Mouse (Mus musculus): Measurements from ENCODE around the gene Palld. TPM values are rescaled to one million over a fixed set of nuclear protein-coding genes. Genes with fewer than 3 reads are reported as not detected.

The Palld gene
- polyA plus RNA-seq, 1 experiment from 2014 or later = 24.5 TPM

DNA sequence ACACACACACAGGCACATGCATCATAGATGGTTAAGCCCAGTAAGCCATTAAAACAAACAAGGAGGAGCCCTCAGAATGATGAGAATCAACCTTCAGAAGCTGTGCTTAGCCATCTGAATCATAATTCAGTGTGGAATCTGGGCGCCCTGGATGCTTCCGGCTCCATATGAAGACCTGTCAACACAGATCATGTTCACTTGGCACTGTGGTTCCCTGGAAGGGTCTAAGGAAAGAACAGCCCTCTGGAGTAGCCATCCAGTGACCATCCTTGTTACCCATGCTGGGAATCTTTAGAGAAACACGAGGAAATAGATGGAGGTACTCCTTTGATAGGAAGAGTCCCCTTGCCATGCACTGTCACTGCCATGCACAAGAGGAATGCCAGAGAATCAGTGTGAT lies 197.0 kb downstream of the Palld start:
- no peak overlapping the region for H3K27ac ChIP-seq
- no peaks in the 10 kb centered on the region for H3K9me3 ChIP-seq
- no peak overlapping the region for H3K4me3 ChIP-seq
- H3K27me3 ChIP-seq = no peaks in the 10 kb centered on the region
- peaks cover 23% of the 10 kb centered on the region for H3K4me1 ChIP-seq (replicated peaks)
- H3K36me3 ChIP-seq = peaks cover under 1% of the 10 kb centered on the region; the same call in 1 of the 2 replicates
- 92% methylated on average over 3 of the region's 3 CpGs for WGBS
- no peak overlapping the region for H3K4me2 ChIP-seq
- no peak for ATAC-seq (ENCODE audit: low FRiP score)
- H3K9ac ChIP-seq = no peak overlapping the region

GRCm38 (mm10) chr8:61702122-61702521 lies 200.4 kb downstream of the Palld start:
- no peaks in the 10 kb centered on the region for H3K9me3 ChIP-seq

DNA sequence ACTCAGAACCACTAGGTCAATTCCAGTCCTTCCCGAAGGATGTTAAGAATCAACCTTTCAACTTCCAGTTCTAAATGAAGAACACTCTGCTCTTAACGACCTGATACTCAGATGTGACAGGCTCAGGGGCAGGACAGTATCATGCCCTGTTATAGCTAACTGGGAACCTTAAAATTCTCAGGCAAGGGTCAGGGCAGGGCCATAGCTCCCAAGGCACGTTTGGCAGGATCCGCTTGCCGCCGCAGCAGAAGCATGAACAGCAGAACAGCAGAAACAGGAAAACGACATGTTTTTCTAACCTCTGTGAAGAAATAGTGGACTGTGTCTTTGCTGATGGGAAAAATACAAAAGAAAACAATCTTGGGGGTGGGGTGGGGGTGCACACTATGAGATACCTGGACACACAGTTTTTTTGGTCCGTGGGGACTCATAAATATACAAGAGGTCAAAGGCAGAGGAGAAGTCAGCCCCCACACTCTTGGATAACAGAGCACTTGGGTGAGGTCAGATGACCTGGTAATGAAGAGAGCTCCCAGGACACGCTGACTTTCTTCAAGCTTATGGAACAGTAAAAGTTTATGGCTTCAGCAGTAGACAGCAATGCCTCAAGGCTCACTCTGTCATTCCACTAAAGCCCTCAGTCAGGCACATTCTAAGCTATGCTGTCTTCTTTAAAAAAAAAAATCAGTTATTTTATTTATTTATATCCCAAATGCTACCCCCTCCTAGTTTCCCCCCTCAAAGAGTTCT lies 201.4 kb downstream of the Palld start:
- Histone ChIP-seq H3K36me3 (peaks cover 3% of the 10 kb centered on the region; the same call in 1 of the 2 replicates), H3K4me2 (no peak overlapping the region)
- WGBS = 67% methylated on average over 9 of the region's 9 CpGs

More at GRCm38 (mm10) chr8:61702122-61702521, 200.4 kb downstream of the Palld start:
- Histone ChIP-seq H3K27ac (no peak overlapping the region), H3K9ac (no peak overlapping the region), H3K4me3 (no peak overlapping the region), H3K36me3 (peaks cover 3% of the 10 kb centered on the region; the same call in 1 of the 2 replicates), H3K4me2 (no peak overlapping the region), H3K27me3 (no peaks in the 10 kb centered on the region), H3K4me1 (replicated peaks) (peaks cover 16% of the 10 kb centered on the region)
- 52% methylated on average over 8 of the region's 8 CpGs for WGBS
- ATAC-seq (ENCODE audit: low FRiP score) = no peak

GRCm38 (mm10) chr8:61700298-61700697 lies 202.2 kb downstream of the Palld start:
- Histone ChIP-seq H3K9me3 (no peaks in the 10 kb centered on the region), H3K4me1 (replicated peaks) (peaks cover 18% of the 10 kb centered on the region), H3K36me3 (peaks cover 3% of the 10 kb centered on the region; the same call in 1 of the 2 replicates), H3K9ac (no peak overlapping the region), H3K4me3 (no peak overlapping the region), H3K4me2 (no peak overlapping the region), H3K27ac (no peak overlapping the region), H3K27me3 (no peaks in the 10 kb centered on the region)
- 97% methylated on average over 1 of the region's 1 CpGs for WGBS
- ATAC-seq (ENCODE audit: low FRiP score) = no peak

More for the DNA sequence above, 201.4 kb downstream of the Palld start:
- no peak for ATAC-seq (ENCODE audit: low FRiP score)
- H3K27me3 ChIP-seq = no peaks in the 10 kb centered on the region
- no peak overlapping the region for H3K27ac ChIP-seq
- H3K4me1 ChIP-seq (replicated peaks) = peaks cover 16% of the 10 kb centered on the region
- no peak overlapping the region for H3K9ac ChIP-seq
- no peaks in the 10 kb centered on the region for H3K9me3 ChIP-seq
- no peak overlapping the region for H3K4me3 ChIP-seq

- H3K9me3 ChIP-seq = no peaks in the 10 kb centered on the region
- no peaks in the 10 kb centered on the region for H3K27me3 ChIP-seq
- peaks cover 3% of the 10 kb centered on the region; the same call in 1 of the 2 replicates for H3K36me3 ChIP-seq
- no peak for ATAC-seq (ENCODE audit: low FRiP score)
- no peak overlapping the region for H3K9ac ChIP-seq
- peaks cover 18% of the 10 kb centered on the region for H3K4me1 ChIP-seq (replicated peaks)
- 83% methylated on average over 2 of the region's 2 CpGs for WGBS
- no peak overlapping the region for H3K27ac ChIP-seq
- no peak overlapping the region for H3K4me2 ChIP-seq
- no peak overlapping the region for H3K4me3 ChIP-seq
Observed at GRCm38 (mm10) chr8:61698959-61699358, 203.5 kb downstream of the Palld start.

GRCm38 (mm10) chr8:61697728-61698385 lies 204.6 kb downstream of the Palld start:
- Histone ChIP-seq H3K9ac (no peak overlapping the region), H3K9me3 (no peaks in the 10 kb centered on the region), H3K36me3 (peaks cover 3% of the 10 kb centered on the region; the same call in 1 of the 2 replicates), H3K4me3 (no peak overlapping the region), H3K27ac (no peak overlapping the region), H3K27me3 (no peaks in the 10 kb centered on the region), H3K4me2 (no peak overlapping the region), H3K4me1 (replicated peaks) (0 out of 2 replicates have a peak, but pooled peaks cover 10% of the 10 kb centered on the region)
- no peak for ATAC-seq (ENCODE audit: low FRiP score)
- WGBS = 91% methylated on average over 7 of the region's 7 CpGs

GRCm38 (mm10) chr8:61696846-61697455 lies 205.5 kb downstream of the Palld start:
- no peak for ATAC-seq (ENCODE audit: low FRiP score)

DNA sequence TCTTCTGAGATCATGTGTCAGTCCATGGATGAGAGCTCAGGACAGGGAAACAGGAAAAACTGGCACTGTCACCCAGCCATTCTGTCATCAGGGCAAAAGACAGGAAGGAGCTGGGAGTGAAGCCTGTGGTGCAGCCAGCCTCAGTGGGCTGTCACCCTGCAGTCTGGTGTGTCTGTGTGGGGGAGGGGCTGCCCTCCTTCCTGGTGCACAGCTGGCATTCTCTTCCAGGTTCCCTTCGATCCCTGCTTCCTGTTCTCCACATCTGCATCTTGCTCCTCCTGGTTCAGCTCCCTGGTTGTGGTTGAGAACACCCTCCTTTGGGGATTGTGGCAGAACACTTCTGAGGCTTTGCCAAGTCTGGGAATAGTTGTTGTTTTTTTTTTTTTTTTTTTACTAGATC lies 207.1 kb downstream of the Palld start:
- whole genome bisulfite sequencing = 42% methylated on average over 1 of the region's 1 CpGs
- ATAC-seq (ENCODE audit: low FRiP score) = no peak
- no peaks in the 10 kb centered on the region for H3K9me3 ChIP-seq

More at GRCm38 (mm10) chr8:61696846-61697455, 205.5 kb downstream of the Palld start:
- Histone ChIP-seq H3K9ac (no peak overlapping the region), H3K9me3 (no peaks in the 10 kb centered on the region), H3K27me3 (no peaks in the 10 kb centered on the region), H3K4me2 (no peak overlapping the region), H3K4me3 (no peak overlapping the region), H3K36me3 (peaks cover 3% of the 10 kb centered on the region; the same call in 1 of the 2 replicates), H3K4me1 (replicated peaks) (peaks cover 10% of the 10 kb centered on the region; the same call in 1 of the 2 replicates), H3K27ac (no peak overlapping the region)
- WGBS = 94% methylated on average over 2 of the region's 2 CpGs

GRCm38 (mm10) chr8:61692866-61693265 lies 209.6 kb downstream of the Palld start:
- Histone ChIP-seq H3K4me2 (no peak overlapping the region), H3K4me1 (replicated peaks) (peaks cover 6% of the 10 kb centered on the region; the same call in 1 of the 2 replicates), H3K9me3 (no peaks in the 10 kb centered on the region), H3K27ac (no peak overlapping the region), H3K36me3 (no peaks in the 10 kb centered on the region), H3K9ac (no peak overlapping the region), H3K4me3 (no peak overlapping the region), H3K27me3 (no peaks in the 10 kb centered on the region)
- 71% methylated on average over 4 of the region's 4 CpGs for WGBS
- no peak for ATAC-seq (ENCODE audit: low FRiP score)

More for the DNA sequence above, 207.1 kb downstream of the Palld start:
- H3K4me3 ChIP-seq = no peak overlapping the region
- H3K4me2 ChIP-seq = no peak overlapping the region
- H3K4me1 ChIP-seq (replicated peaks) = peaks cover 6% of the 10 kb centered on the region; the same call in 1 of the 2 replicates
- H3K27me3 ChIP-seq = no peaks in the 10 kb centered on the region
- peaks cover 1% of the 10 kb centered on the region; the same call in 1 of the 2 replicates for H3K36me3 ChIP-seq
- no peak overlapping the region for H3K9ac ChIP-seq
- H3K27ac ChIP-seq = no peak overlapping the region

DNA sequence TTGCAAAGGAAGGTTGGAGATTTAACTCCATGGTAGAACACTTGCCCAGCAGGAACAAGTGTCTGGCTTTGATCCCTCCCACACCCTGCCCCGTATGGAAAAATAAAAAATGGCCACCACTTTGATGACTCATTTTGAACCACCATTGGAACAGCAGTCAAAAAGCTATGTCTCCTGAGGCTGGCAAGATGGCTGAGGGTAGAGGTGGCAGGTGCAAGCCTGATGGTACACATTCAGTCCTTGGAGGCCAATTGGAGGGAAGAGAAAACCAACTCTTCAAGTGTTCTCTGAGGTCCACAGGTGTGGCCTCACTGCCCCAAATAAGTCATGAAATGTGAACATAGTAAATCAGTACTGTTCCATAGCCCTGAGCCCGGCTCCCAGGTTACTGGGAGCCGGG lies 210.4 kb downstream of the Palld start:
- no peaks in the 10 kb centered on the region for H3K27me3 ChIP-seq
- H3K4me2 ChIP-seq = no peak overlapping the region
- ATAC-seq (ENCODE audit: low FRiP score) = no peak
- no peak overlapping the region for H3K27ac ChIP-seq
- no peaks in the 10 kb centered on the region for H3K36me3 ChIP-seq
- no peak overlapping the region for H3K4me3 ChIP-seq
- H3K9ac ChIP-seq = no peak overlapping the region
- H3K4me1 ChIP-seq (replicated peaks) = peaks cover 6% of the 10 kb centered on the region; the same call in 1 of the 2 replicates
- no peaks in the 10 kb centered on the region for H3K9me3 ChIP-seq
- 93% methylated on average over 3 of the region's 3 CpGs for WGBS

DNA sequence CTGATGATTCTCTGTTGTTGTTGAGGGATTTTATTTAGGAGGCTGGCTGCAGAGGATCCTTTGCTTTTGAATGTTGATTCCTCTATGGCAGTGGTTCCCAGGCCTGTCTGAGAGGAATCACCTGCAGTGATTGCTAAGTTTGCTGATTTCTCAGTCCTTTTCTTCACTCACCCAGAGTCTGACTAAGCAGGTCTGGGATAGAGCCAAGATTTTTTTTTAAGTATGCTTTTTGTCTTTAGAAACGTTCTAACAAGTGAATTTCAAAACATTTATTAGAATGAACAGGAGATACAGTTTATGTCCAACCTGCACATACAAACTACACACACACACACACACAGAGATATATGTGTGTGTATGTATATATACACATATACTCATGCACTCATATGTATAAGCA lies 211.1 kb downstream of the Palld start:
- Histone ChIP-seq H3K9me3 (no peaks in the 10 kb centered on the region), H3K36me3 (no peaks in the 10 kb centered on the region), H3K4me2 (no peak overlapping the region), H3K4me1 (replicated peaks) (peaks cover 6% of the 10 kb centered on the region; the same call in 1 of the 2 replicates), H3K4me3 (no peak overlapping the region), H3K9ac (no peak overlapping the region), H3K27ac (no peak overlapping the region), H3K27me3 (no peaks in the 10 kb centered on the region)
- WGBS = 49% methylated on average over 1 of the region's 1 CpGs
- ATAC-seq (ENCODE audit: low FRiP score) = no peak

- Histone ChIP-seq H3K4me2 (no peak overlapping the region), H3K9me3 (no peaks in the 10 kb centered on the region), H3K4me1 (replicated peaks) (no peaks in the 10 kb centered on the region), H3K4me3 (no peak overlapping the region), H3K27ac (no peak overlapping the region), H3K27me3 (no peaks in the 10 kb centered on the region), H3K9ac (no peak overlapping the region), H3K36me3 (no peaks in the 10 kb centered on the region)
- ATAC-seq (ENCODE audit: low FRiP score) = no peak
- WGBS = 84% methylated on average over 4 of the region's 4 CpGs
Observed at GRCm38 (mm10) chr8:61687071-61687470, 215.4 kb downstream of the Palld start.
